Mouse (Mus musculus) lung, postnatal 0 days (tissue): ENCODE results near the gene Lysmd1.

Experiments
- CTCF ChIP-seq: IDR thresholded peaks from 2 replicates; pipeline ENCODE4 v1.5.1; 2016; ENCODE audit warnings: antibody characterized with exemption, mild to moderate bottlenecking
- EP300 ChIP-seq: IDR thresholded peaks from 2 replicates; pipeline ENCODE4 v1.6.1; 2016; ENCODE audit warnings: antibody characterized with exemption, mild to moderate bottlenecking, control low read depth

DNA sequence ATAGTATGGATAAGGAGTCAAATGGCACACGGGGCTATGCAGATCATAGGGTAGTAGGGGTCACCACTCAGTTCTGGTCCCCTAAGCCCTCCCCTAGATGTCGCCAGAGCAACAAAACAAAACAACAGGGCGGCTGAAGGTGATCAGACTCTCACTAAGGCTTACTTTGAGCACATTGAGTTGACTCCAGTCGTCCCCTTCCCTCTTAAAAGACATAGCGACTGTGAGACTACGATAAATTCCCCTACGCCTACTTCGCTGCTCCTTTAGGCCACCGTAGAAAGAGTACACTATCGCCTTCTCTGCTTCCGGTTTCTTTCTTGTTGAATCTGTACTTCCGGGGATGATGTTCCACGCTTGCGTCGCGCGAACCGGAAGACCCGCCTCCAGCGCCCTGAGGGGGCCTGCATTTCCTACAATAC is at the start of gene Lysmd1, which contains the start of gene Scnm1:
- TF ChIP-seq CTCF, result peak; percentile 21; the same call in 1 of the 2 replicates
- peak; percentile 60; the same call in 1 of the 2 replicates for TF ChIP-seq EP300
